Mouse (Mus musculus) T-cell, adult 2 months (primary cell): ENCODE measurements around the gene Gm49337.

Source experiments
- DNase-seq: peaks from one replicate; pipeline ENCODE4 v3.0.0; 2022; ENCODE audit warnings: low spot score

The Gm49337 gene

GRCm38 (mm10) chr4:116342119-116342518, 168.9 kb downstream of the Gm49337 start:
- peak; percentile 15 for DNase-seq
